Mouse (Mus musculus): ENCODE results near the gene Man1b1. TPM values are rescaled to one million over a fixed set of nuclear protein-coding genes. Genes with fewer than 3 reads are reported as not detected.
A peak's percentile ranks its signal among the peaks of the same experiment; 100 is the strongest.

Gene Man1b1
- polyA plus RNA-seq, 1 experiment from 2014 or later = 97.6 TPM

DNA sequence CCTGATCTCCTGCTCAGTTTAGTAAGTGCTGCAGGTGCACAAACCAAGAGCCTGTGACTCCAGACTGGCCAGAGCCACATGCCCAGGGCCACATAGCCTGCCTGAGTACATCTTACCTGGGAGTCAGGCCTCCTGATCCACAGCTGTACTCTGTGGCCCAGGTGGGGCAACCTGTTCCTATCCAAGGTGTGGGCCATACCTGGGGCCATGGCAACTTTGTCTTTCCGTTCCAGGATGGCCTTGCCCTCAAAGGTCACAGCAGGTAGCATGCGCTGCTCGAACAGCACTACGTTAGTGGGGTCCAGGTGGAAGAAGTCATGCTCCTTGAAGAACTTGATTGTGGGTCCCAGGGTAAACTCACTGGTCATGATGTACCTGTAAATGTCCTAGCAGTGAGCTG lies 32.2 kb downstream of the Man1b1 start:
- H3K36me3 ChIP-seq (ENCODE audit: control insufficient read depth, insufficient read depth, low read length) = no peaks in the 10 kb centered on the region; the same call in 1 of the 2 replicates
- no peak overlapping the region for H3K4me3 ChIP-seq (ENCODE audit: low read depth, low read length)
- no peaks in the 10 kb centered on the region for H3K9me3 ChIP-seq (ENCODE audit: control insufficient read depth, low read length)
- no peak for DNase-seq (ENCODE audit: low spot score)
- WGBS = 88% methylated on average over 4 of the region's 4 CpGs
- 0 out of 2 replicates have a peak, but pooled peaks cover 3% of the 10 kb centered on the region for H3K4me1 ChIP-seq (ENCODE audit: control insufficient read depth, insufficient read depth, low read length)
- peaks cover 18% of the 10 kb centered on the region for H3K27me3 ChIP-seq (ENCODE audit: control insufficient read depth, insufficient read depth, low read length)
- H3K27ac ChIP-seq (replicated peaks; ENCODE audit: low read depth, low read length) = no peak overlapping the region
- no peak overlapping the region for H3K9ac ChIP-seq (ENCODE audit: low read length)
- ATAC-seq (ENCODE audit: insufficient number of reproducible peaks, low FRiP score, low TSS enrichment, low read depth) = no peak
- no peak overlapping the region for H3K4me2 ChIP-seq (ENCODE audit: low read depth, severe bottlenecking)

DNA sequence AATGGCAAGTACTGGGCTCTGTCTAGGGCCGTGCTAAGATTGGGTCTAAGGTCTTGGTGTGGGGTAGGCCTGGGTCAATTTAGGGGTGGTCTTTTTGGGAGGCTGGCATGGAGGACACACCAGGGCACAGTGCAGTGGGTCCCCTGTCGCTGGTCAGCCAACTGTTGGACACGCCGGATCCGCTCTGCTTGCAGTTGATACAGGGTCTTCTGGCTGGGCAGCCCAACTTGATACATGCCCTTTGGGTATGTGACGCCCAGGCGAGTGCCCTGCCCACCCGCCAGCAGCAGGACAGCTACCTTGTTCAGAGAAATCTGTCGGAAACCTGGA lies 32.6 kb downstream of the Man1b1 start:
- no peak overlapping the region; the same call in 1 of the 2 replicates for H3K9ac ChIP-seq (ENCODE audit: low read length)
- peak overlapping the region; percentile 56 for H3K4me3 ChIP-seq (ENCODE audit: low read depth, low read length)
- no peaks in the 10 kb centered on the region for H3K9me3 ChIP-seq (ENCODE audit: control insufficient read depth, low read length)
- DNase-seq (ENCODE audit: low spot score) (no peak), ATAC-seq (ENCODE audit: insufficient number of reproducible peaks, low FRiP score, low TSS enrichment, low read depth) (0 out of 2 replicates have a peak, but pooled peaks have one; percentile 49)
- 0 out of 2 replicates have a peak, but pooled peaks cover 3% of the 10 kb centered on the region for H3K4me1 ChIP-seq (ENCODE audit: control insufficient read depth, insufficient read depth, low read length)
- H3K36me3 ChIP-seq (ENCODE audit: control insufficient read depth, insufficient read depth, low read length) = no peaks in the 10 kb centered on the region; the same call in 1 of the 2 replicates
- H3K4me2 ChIP-seq (ENCODE audit: low read depth, severe bottlenecking) = peak overlapping the region; percentile 99
- WGBS = 21% methylated on average over 9 of the region's 9 CpGs
- no peak overlapping the region for H3K27ac ChIP-seq (replicated peaks; ENCODE audit: low read depth, low read length)
- H3K27me3 ChIP-seq (ENCODE audit: control insufficient read depth, insufficient read depth, low read length) = peaks cover 18% of the 10 kb centered on the region

DNA sequence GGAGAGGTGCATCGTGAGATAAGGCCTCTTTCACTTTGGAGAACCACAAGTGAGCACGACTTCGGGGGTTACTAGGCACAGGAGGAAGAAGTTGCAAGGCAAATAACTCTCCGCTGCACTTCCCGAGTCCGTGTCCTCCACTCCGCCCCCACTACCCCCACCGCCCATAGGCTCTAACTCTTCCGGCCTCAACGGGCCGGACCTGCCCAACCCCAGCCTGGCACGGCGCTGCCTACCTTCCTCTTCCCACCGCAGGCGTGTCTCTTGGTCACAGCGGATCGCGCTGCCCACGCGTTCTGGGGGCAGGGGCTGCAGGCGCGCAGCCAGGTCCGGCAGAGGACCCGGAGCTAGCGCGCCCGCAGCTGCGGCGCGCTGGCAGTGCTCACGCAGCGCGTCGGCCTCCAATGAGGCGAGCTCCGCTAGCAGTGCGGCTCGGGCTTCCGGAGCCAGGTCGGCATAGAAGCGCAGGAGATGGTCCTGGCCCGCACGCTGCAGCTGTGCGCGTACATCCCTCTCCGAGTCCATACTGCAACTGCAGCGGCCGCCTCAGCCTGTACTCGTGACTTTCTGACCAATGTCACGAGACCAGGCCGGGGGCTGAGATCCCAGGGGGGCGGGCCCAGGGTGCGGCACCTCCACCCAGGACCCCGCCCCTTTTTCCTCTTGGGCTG lies 33.1 kb downstream of the Man1b1 start, which contains the start of gene Uap1l1:
Uap1l1 (minus strand) TSS at position 592 of the 671 bp plus-strand sequence.
- Histone ChIP-seq H3K36me3 (ENCODE audit: control insufficient read depth, insufficient read depth, low read length) (no peaks in the 10 kb centered on the region; the same call in 1 of the 2 replicates), H3K9ac (ENCODE audit: low read length) (peak within 1 kb of the TSS; percentile 73), H3K9me3 (ENCODE audit: control insufficient read depth, low read length) (no peaks in the 10 kb centered on the region), H3K4me2 (ENCODE audit: low read depth, severe bottlenecking) (peak within 1 kb of the TSS; percentile 99), H3K27ac (replicated peaks; ENCODE audit: low read depth, low read length) (no peak within 1 kb of the TSS), H3K4me3 (ENCODE audit: low read depth, low read length) (peak within 1 kb of the TSS; percentile 56), H3K4me1 (ENCODE audit: control insufficient read depth, insufficient read depth, low read length) (0 out of 2 replicates have a peak, but pooled peaks cover 3% of the 10 kb centered on the region), H3K27me3 (ENCODE audit: control insufficient read depth, insufficient read depth, low read length) (peaks cover 18% of the 10 kb centered on the region)
- WGBS = under 1% methylated on average over 54 of the region's 54 CpGs
- ATAC-seq (ENCODE audit: insufficient number of reproducible peaks, low FRiP score, low TSS enrichment, low read depth) (peak; percentile 58; the same call in 1 of the 2 replicates), DNase-seq (ENCODE audit: low spot score) (peak; percentile 79)

DNA sequence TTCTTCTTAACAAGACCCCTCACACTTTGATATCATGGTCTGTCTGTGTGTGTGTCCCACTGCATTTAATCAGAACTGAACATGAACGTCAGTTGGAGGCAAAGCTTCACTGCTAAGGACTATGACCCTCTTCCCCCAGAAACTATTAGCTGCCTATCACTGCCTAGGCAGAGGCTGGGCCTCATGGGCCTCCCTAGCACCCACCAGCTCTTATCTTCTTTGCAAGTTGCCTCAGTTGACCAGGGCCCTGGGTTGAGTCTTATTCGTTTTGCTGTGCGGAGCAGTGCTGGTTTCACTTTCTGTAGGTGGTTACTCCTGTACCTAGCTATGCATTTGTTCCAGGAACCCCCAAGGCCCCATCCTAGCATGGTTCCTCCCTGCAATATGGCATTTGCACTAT lies 37.9 kb downstream of the Man1b1 start:
- ATAC-seq (ENCODE audit: insufficient number of reproducible peaks, low FRiP score, low TSS enrichment, low read depth) = no peak
- no peak overlapping the region for H3K4me3 ChIP-seq (ENCODE audit: low read depth, low read length)
- 86% methylated on average over 3 of the region's 3 CpGs for WGBS

DNA sequence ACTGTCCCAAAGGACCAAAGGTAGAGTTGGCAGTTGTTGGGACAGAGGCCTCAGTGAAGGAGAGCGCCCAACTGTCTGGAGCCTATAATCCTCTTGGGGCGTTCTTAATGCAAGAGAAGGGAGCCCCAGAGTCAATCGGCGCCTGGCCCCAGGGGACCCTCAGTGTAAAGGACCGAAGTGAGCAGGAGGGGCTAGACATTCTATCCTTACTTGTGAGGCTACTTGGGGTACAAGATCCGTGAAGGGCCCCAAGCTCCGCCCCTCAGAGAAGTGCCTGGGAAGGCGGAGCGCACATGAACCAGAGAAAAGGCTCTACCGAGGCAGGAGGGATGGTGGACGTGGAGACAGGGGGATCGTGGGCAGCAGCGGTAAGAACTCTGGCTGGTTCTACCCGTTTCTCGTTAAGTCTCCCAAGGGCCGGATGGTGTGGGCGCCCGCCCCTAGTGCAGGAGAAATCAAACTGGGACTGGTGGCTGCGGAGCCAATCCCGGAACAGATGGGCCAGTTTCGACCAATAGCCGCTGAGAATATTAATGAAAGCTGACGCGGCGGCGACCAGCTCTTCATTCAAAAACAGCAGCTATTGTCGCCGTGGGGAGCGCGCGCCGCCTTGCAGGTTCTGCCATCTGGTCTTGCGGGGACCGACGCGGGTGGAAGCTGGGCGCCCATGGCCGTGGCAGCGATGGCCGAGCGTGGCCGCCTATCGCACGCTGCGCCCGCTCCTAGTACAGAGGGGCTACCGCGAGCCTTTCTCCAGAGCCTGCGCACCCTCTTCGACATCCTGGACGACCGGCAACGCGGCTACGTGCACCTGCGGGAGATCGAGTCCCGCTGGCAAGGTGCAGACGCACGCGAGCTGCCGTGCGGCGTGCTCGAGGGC lies 39.9 kb downstream of the Man1b1 start, which contains the start of gene Sapcd2:
Sapcd2 (plus strand) TSS at position 558 of the 880 bp plus-strand sequence.
- WGBS = under 1% methylated on average over 65 of the region's 65 CpGs
- no peaks in the 10 kb centered on the region for H3K9me3 ChIP-seq (ENCODE audit: control insufficient read depth, low read length)
- ATAC-seq (ENCODE audit: insufficient number of reproducible peaks, low FRiP score, low TSS enrichment, low read depth) = peak; percentile 89

More for the DNA sequence above, 37.9 kb downstream of the Man1b1 start:
- Histone ChIP-seq H3K36me3 (ENCODE audit: control insufficient read depth, insufficient read depth, low read length) (peaks cover 3% of the 10 kb centered on the region), H3K27me3 (ENCODE audit: control insufficient read depth, insufficient read depth, low read length) (peaks cover 8% of the 10 kb centered on the region), H3K4me2 (ENCODE audit: low read depth, severe bottlenecking) (no peak overlapping the region), H3K9me3 (ENCODE audit: control insufficient read depth, low read length) (no peaks in the 10 kb centered on the region), H3K4me1 (ENCODE audit: control insufficient read depth, insufficient read depth, low read length) (peaks cover 24% of the 10 kb centered on the region), H3K9ac (ENCODE audit: low read length) (no peak overlapping the region), H3K27ac (replicated peaks; ENCODE audit: low read depth, low read length) (no peak overlapping the region)
- DNase-seq (ENCODE audit: low spot score) = no peak

DNA sequence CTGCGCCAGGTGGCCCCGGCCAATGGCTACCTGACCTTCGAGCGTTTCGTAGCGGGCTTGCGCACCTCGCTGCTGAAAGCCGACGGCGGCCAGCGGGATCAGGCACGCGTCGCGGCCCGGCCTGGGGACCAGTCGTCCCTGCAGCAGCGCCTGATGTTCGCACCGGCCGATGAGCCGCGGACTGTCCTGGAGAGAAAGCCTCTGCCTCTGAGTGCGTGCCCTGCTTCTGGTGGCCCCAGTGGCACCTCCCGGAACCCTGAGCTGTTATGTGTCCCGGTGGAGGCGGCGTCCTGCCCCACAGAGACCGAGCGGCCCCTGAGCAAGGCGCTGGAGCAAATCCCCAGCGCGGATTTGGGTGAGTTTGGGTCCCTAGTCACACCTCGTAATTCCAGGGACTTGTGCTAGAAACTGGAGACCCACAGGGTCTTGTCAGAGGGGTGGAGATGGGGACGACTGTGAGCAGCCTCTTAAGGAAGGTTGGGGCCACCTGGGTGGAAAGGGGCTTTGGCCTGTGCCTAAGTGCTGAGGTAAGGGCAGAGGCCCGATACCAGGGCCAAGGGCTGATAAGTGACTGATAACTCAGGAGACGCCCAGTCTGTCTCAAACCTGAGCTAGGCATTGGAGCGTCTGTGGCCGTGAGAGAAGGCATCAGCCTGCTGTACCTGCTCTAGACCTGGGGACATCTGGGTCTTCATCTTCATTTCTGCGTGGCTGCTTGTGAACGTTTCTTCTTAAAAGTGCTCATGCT lies 40.7 kb downstream of the Man1b1 start:
- Histone ChIP-seq H3K9me3 (ENCODE audit: control insufficient read depth, low read length) (no peaks in the 10 kb centered on the region), H3K9ac (ENCODE audit: low read length) (peak overlapping the region; percentile 77), H3K27me3 (ENCODE audit: control insufficient read depth, insufficient read depth, low read length) (no peaks in the 10 kb centered on the region), H3K4me2 (ENCODE audit: low read depth, severe bottlenecking) (peak overlapping the region; percentile 93), H3K36me3 (ENCODE audit: control insufficient read depth, insufficient read depth, low read length) (peaks cover 18% of the 10 kb centered on the region), H3K4me1 (ENCODE audit: control insufficient read depth, insufficient read depth, low read length) (peaks cover 21% of the 10 kb centered on the region), H3K27ac (replicated peaks; ENCODE audit: low read depth, low read length) (no peak overlapping the region), H3K4me3 (ENCODE audit: low read depth, low read length) (peak overlapping the region; percentile 72)
- DNase-seq (ENCODE audit: low spot score) (no peak), ATAC-seq (ENCODE audit: insufficient number of reproducible peaks, low FRiP score, low TSS enrichment, low read depth) (no peak)
- WGBS = 3% methylated on average over 42 of the region's 42 CpGs

More for the DNA sequence above, 39.9 kb downstream of the Man1b1 start, which contains the start of gene Sapcd2:
- Histone ChIP-seq H3K4me3 (ENCODE audit: low read depth, low read length) (peak within 1 kb of the TSS; percentile 72), H3K4me2 (ENCODE audit: low read depth, severe bottlenecking) (peak within 1 kb of the TSS; percentile 93), H3K4me1 (ENCODE audit: control insufficient read depth, insufficient read depth, low read length) (peaks cover 21% of the 10 kb centered on the region), H3K27me3 (ENCODE audit: control insufficient read depth, insufficient read depth, low read length) (no peaks in the 10 kb centered on the region), H3K27ac (replicated peaks; ENCODE audit: low read depth, low read length) (peak within 1 kb of the TSS; percentile 85), H3K9ac (ENCODE audit: low read length) (peak within 1 kb of the TSS; percentile 77), H3K36me3 (ENCODE audit: control insufficient read depth, insufficient read depth, low read length) (peaks cover 13% of the 10 kb centered on the region)
- peak; percentile 93 for DNase-seq (ENCODE audit: low spot score)

DNA sequence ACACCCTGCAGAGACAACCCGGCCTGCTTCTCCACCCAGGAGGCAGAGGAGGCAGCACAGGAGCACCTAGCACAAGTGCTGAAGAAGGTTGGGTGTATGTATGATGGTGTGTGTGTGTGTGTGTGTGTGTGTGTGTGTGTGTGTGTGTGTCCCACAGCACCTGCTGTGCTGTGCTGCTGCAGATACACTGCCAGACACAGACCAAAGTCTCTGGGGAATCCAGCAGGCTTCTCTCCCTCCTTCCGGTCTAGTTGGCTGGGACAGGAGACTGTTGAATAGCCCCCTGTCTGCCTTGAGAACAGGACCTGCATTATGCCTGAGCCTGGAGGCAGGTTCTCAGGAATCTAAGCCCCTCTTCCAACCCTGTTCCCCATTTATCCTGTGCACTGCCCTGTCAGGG lies 41.3 kb downstream of the Man1b1 start:
- peaks cover 18% of the 10 kb centered on the region for H3K36me3 ChIP-seq (ENCODE audit: control insufficient read depth, insufficient read depth, low read length)
- ATAC-seq (ENCODE audit: insufficient number of reproducible peaks, low FRiP score, low TSS enrichment, low read depth) (no peak), DNase-seq (ENCODE audit: low spot score) (no peak)
- peak overlapping the region; percentile 77 for H3K9ac ChIP-seq (ENCODE audit: low read length)
- H3K4me3 ChIP-seq (ENCODE audit: low read depth, low read length) = peak overlapping the region; percentile 72
- 49% methylated on average over 2 of the region's 2 CpGs for WGBS
- no peaks in the 10 kb centered on the region for H3K27me3 ChIP-seq (ENCODE audit: control insufficient read depth, insufficient read depth, low read length)
- peaks cover 21% of the 10 kb centered on the region for H3K4me1 ChIP-seq (ENCODE audit: control insufficient read depth, insufficient read depth, low read length)
- peak overlapping the region; percentile 93 for H3K4me2 ChIP-seq (ENCODE audit: low read depth, severe bottlenecking)
- H3K27ac ChIP-seq (replicated peaks; ENCODE audit: low read depth, low read length) = no peak overlapping the region
- H3K9me3 ChIP-seq (ENCODE audit: control insufficient read depth, low read length) = no peaks in the 10 kb centered on the region

DNA sequence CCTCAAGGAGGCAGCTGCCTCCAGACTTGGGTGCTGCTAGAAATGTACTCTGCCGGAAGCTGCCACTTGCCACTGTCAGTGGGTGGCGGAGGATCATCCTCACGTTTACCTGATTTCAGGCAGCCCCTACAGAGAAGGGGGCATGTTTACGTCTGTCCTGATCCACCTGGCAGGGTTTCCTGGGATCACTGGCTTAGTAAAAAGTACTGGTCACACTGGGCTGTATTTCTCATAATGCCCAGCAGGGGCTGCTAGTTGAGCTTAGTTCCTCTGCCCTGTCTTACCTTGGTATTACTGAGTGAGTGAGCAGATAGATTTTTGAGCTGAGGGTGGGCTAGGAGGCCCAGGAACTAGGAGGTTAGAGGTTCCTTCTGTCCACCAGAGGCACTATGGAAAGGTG lies 44.5 kb downstream of the Man1b1 start:
- H3K36me3 ChIP-seq (ENCODE audit: control insufficient read depth, insufficient read depth, low read length) = peaks cover 18% of the 10 kb centered on the region
- no peaks in the 10 kb centered on the region for H3K9me3 ChIP-seq (ENCODE audit: control insufficient read depth, low read length)
- H3K4me2 ChIP-seq (ENCODE audit: low read depth, severe bottlenecking) = no peak overlapping the region
- H3K27me3 ChIP-seq (ENCODE audit: control insufficient read depth, insufficient read depth, low read length) = no peaks in the 10 kb centered on the region
- no peak overlapping the region for H3K9ac ChIP-seq (ENCODE audit: low read length)
- H3K27ac ChIP-seq (replicated peaks; ENCODE audit: low read depth, low read length) = no peak overlapping the region
- H3K4me1 ChIP-seq (ENCODE audit: control insufficient read depth, insufficient read depth, low read length) = peaks cover 18% of the 10 kb centered on the region
- H3K4me3 ChIP-seq (ENCODE audit: low read depth, low read length) = no peak overlapping the region
- WGBS = 66% methylated on average over 4 of the region's 4 CpGs
- no peak for ATAC-seq (ENCODE audit: insufficient number of reproducible peaks, low FRiP score, low TSS enrichment, low read depth)
- DNase-seq (ENCODE audit: low spot score) = peak; percentile 42

Measured in limb, embryonic 11.5 days (tissue).